Mouse (Mus musculus): ENCODE data around the gene Ccdc88c.

Gene Ccdc88c

DNA sequence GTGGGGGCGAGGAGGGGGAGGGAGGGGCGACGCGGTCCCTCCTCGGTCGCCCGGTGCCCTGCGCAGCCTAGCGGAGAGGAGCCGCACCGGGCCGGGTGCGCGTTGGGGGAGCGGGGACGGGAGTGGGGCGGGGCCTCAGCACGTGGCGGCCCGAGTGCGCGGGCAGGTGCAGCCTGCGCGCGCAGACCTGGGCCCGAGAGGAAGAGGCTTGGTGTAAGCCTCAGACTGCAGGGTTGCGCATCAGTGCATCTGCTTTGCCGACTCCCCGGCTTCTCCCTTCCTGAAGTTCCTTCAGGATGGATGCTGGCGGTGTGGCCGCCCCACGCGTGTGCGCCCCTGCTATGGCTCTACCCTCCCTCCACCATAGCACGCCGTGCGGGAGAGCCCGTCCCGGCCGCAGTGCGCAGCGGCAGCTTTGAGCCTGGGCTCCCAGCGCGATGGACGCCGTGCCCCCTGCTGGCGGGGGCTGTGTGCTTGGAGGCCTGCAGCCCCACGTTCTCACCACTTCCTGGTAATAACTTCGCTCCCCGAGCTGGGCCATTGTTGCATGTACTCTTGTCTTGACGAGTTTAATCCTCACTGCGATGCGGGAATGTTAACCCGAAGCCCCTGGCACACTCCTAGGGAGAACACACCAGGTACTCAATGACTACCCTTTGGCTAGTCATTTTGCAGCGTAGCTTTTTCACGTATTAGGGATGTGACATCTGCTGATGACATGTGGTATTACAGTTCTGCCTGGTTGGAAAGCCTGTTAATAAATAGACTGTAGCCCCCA lies at the start of gene Ccdc88c:
Gene Ccdc88c, minus strand, starts transcription at position 103 of the 778 bp plus-strand sequence.
- no peak for DNase-seq (ENCODE audit: low spot score)

DNA sequence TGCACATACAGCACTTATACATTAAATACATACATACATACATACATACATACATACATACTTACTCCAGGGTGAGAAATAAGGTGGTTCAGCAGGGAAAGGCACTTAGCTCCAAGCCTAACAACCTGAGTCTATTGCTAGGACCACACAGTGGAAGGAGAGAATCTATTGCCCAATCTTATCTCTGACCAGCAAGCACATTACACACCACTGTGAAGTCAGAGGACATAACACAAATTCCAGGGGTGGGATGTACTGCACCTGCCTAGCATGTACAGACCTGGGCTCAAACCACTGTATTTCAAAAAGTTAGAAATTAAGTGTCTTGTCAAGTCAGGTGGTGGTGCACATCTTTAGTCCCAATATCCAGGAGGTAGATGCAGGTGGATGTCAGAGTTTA lies 49.1 kb upstream of the Ccdc88c start:
- no peak for DNase-seq (ENCODE audit: low spot score)

DNA sequence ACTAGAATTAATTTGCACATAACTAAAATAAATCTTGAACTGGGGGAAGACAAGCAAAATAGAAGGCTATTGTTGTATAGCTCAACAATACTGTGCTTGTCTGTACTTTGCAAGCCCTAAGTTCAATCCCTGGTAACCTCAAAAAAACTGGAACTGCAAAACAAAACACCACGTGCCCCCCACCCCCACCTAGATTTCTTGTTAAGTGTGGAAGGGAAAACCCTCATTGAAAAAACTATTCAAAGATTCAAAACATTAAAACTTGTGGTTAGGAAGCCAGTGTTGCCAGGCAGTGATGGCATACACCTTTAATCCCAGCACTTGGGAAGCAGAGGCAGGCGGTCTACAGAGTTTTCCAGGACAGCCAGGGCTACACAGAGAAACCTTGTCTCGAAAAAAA lies 46.6 kb upstream of the Ccdc88c start:
- no peak for DNase-seq (ENCODE audit: low spot score)

DNA sequence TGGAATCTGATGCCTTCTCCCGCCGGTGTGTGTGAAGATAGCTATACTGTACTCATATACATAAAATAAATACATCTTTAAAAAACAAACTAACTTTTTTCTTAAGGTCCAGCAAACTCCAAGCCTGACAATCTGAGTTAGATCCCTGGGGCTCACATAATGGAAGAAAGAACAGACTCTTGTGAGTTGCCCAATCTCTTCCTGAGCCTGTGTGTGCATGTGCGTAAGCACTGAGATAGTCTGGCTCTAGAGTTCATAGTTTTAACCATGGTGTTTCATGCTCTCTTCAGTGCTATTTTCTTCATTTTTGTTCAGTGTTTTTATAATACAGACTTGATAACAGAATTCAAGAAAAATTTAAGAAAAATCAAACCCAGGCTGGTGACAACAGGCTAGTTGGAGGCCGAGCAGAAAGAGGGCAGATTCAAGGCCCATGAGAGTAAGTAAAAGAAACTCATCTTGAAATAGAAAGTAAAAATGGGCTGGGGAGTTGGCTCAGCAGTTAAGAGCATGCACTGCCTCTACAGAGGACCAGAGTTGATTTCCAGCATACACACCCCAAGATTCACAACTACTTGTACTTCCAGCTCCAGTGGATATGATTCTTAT lies 46.1 kb upstream of the Ccdc88c start:
- DNase-seq (ENCODE audit: low spot score), result no peak

DNA sequence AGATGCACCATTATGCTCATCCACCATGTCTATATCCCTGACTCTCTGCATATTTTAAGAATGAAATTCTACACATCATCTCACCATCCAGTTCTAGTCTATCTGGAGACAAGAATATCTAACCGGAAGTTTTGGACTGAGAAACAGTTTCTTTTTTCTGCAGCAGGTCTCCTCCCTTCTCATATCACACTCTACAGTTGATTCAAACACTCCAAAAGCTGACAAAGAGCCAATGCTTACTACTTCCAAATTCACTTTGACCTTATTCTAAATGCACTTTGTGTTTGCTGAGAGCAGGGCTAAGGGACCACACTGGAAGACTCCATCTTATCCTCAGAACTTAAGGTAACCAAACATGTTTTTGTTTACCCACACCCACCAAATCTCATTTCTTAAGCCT lies 41.0 kb upstream of the Ccdc88c start:
- no peak for DNase-seq (ENCODE audit: low spot score)

DNA sequence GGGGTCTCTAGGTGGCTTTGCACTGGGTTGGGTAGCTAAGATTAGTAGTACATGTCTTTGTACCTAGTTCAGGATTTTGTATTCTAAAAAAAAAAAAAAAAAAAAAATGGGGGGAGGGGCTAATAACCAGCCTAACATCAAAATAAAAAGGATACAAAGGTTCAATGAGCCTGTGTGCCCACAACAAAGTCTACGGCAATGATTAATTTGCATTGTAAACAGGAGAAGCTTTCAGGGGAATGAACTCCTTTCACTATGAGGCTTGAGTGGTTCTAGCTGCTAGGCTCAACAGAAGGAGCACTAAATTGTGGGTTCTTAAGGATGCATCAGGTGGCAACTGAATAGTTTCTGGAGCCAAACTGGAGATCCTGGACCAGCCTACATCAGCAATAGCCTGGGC lies 37.5 kb upstream of the Ccdc88c start:
- no peak for DNase-seq (ENCODE audit: low spot score)

DNA sequence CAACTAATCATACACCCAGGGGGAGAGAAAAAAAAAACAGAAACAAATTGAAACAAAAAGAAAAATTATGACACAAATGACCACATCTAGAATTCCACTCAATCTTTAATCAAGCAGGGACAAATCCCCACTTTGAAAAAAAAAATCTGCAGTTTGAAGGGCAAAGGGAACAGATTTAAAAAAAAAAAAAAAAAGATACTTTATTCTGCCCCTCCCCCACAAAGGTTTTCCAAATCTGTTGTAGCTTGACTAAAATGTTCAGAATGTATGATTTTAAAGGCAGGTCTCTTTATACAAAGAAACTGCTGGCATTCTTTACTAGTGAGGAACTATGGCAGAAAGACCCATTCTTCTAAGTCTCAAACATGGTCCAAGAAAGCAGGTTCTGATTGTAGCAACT lies 11.1 kb upstream of the Ccdc88c start:
- DNase-seq (ENCODE audit: low spot score), result no peak

DNA sequence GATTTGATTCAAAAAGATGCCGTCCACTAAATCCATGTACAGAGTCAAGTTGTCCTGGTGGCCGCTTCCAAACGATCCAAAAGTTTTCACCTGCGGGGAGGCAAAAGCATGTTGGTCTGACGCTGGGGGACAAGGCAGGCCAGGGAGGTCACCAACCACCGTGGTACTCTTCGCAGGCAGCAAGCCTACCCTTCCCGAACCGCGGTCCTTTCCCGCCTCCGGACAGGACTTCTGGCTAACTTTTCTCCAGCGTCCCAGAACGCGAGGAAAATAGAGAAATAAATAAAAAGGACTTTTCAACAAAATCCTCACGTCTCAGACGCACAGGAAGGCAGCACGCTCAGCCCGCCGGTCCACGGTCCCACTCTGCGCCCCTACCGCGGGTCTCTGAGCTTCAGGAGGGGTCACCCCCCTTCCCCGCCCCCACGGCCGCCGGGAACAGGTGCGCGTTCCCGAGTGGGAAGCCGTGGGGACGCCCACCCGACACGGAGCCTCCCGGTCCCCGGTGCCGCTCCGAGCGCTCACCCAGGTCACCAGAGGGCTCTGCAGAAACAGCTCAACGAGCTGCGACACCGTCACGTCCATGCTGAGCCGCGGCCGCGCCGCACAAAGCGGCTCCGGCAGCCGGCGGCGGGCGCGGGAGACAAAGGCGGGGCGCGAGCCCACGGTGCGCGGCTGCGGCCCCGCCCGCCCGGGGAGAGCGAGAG lies 456 bp downstream of the Ccdc88c start:
- no peak for DNase-seq (ENCODE audit: low spot score)

DNA sequence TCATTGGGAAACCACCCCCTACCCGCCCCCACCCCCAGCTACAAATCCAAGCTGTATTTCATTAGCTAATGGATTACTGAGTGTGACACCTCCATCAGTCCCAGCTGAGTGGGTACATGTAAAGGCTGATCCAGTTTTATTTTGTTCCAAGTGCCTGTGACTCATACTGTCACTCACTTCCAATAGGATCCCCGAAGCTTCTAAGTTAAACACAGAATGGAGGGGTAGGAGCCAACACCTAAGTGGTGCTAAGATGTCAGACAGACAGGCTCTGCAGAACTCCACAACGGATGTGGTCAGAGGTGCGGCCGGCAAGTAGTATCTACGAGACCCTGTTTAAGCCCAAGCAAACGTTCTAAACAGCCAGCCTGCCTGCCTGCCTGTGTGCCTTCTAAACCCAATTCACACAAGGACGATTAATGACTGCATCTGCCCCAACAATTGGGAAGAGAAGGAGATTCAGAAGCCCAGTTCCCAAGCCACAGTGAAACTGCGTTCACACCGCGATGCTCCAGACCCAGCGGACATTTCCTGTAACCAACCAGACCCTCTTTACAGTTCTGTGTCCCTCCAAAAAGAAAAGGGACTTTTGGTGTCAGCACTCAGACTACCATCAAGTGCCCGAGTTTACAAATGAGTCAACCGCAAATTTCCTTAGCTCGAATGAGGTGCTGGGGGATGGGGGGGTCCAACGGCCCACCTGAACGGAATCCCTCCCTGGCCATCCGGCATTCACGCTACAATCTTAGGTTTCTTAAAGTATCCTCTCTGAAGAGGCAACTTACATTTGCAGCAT lies 1.2 kb downstream of the Ccdc88c start:
- DNase-seq (ENCODE audit: low spot score), result no peak

DNA sequence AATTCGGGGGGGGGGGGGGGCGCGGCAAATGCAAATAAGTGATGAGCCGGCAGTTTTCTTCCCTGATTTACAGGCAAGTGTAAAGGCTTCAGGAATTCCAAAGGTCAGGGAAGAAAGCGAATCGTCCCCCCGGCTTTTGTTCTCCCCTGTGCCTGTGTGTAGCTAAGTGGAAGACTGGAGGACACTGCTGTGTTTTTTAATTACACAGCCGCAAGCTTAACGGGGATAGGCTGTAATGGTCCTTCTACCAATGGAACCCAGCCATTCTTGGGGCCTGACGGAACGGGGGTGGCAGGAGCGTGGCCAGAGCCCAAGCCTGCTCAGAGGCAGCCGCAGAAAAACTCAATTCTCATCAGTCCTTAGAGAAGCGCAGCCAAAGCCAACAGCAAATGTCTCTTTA lies 1.9 kb downstream of the Ccdc88c start:
- no peak for DNase-seq (ENCODE audit: low spot score)

DNA sequence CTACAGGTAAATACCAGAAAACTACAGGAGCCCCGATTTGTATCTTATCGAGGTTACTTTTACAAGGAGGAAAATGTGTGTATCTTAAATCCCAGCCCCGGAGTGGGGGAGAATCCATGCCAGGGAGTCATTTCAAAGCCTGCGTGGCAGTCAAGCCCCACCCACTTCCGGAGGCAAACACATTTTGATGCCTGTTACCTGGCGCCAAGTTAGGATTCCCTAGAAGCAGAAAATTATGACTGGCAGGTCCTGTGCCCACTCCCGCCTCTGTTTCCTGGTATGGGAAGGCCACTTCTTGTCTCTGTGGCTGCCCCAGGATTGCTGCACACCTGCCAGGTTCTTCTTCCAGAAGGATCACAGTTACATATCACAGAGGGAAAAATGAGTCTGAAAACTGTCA lies 2.3 kb downstream of the Ccdc88c start:
- no peak for DNase-seq (ENCODE audit: low spot score)

DNA sequence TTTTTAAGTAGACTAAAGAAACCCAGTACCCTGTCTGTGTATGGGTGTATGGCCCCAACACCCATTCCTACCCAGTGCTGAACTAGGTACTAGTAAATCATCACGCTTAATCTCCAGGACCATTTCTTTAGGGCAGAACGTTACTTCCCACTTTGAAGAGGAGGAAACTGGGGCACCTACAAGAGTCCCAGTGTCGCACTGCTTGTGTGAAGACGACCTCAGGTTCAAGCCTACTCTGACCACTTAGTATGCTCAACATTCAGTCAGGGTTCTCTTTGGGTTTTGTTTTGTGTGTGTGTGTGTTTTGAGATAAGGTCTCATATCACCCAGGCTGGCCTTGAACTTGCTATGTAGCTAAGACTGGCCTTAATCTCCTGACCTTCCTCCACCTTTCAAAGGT lies 2.8 kb downstream of the Ccdc88c start:
- DNase-seq (ENCODE audit: low spot score), result no peak

DNA sequence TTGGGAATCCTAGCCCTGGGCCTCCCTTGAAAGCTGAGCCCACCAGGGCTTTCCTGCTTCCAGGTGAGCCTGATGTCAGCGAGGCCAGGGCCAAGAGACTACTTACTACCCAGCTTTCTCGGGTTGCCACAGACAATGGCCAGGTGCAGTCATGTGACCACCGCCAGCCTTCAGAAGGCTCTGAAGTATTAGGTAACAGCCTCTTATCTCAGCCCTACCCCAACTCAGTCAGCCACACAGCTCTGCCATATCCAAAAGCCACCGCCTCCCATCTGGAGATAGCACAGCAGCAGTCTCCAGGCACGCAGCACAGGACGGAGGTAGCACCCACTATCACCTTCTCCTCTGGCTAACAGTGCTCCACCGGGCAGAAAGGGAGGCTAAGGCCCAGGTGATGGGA lies 3.5 kb downstream of the Ccdc88c start:
- DNase-seq (ENCODE audit: low spot score), result no peak

DNA sequence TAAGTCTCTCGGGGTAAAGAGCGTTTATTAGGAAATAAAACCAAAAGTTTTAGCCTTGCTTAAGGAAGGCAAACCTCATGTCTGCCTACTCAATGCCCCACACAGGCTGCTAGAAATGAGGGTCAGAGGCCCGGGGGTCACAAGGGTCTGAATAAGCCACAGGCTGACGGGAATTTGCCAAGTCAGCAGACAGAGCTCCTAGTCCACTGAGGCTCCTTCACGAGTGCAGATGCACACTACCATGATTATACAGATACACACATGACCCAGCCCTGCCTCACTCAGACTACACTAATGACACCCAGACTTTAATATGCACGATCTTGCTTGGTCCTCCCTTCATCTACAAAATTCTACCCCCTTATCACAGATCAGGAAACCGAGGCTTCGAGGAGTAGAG lies 4.0 kb downstream of the Ccdc88c start:
- no peak for DNase-seq (ENCODE audit: low spot score)

DNA sequence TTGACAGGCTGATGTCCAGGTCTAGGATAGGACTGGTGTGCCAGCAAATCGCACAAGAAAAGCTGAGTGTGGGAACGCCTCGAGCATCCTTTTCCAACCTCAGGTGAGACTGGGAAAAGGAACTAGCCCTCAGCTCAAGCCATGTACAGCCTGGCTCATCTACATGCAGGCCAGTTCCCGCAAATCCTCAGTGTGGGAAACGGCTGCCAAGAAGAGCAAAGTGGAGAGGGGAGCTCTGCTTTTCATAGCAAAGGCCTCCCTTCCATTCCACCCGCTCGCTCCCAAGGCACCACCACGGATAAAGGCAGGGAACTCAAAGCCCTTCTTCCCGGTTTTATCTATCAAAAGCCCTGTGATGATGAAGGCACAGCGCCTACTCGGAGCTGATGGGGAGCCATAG lies 5.7 kb downstream of the Ccdc88c start:
- no peak for DNase-seq (ENCODE audit: low spot score)

DNA sequence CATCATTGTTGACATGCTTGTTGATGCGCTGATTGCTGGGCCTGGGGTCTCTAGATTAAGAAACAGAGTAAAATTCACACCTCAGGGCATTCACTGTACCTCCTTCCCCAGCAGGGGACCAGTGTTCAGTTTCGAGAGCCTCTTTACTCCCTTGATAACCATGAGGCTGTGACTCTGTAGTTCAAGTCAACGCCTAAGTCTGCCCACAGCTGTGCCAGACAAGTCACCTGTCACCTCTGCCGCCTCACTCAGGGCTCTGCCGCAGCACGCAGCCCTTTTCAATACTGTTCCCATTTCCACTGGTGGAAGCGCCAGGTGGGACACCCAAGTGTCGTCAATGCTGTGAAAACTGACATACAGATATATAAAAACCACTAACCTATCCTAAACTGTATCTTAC lies 6.5 kb downstream of the Ccdc88c start:
- DNase-seq (ENCODE audit: low spot score), result no peak

DNA sequence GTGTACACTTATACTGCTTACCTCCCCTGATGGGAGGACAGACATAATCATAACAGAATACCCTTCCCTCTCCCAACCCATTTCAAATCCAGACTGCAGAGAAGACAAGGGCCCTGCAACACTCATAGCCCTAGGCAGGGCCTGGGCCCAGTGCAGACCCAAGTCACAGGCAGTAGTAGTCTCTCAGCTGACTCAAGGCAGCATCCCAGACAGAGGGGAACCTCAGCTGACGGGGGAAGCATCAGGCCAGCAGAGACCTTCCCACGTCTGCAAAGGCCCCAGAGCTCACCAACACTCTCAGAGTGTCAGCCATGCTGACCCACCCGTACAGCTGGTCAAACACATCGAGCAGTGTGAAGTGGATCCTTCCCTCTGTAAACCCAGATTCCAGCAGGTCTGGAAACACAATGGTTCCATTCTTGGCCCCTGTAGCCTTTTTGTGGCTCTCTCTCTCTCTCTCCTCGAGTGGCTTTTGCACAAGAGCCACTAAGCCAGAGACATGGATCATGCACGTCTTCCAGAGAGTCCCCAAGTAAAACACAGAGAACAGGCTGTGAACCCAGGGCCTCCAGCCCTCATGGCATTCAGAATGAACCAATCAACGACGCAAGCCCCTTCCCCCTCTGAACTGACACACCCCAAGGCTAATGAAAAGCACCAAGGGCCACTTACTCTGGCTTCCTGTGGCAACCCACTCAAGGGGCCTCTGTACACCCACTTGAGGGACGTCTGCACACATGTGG lies 7.2 kb downstream of the Ccdc88c start:
- no peak for DNase-seq (ENCODE audit: low spot score)

DNA sequence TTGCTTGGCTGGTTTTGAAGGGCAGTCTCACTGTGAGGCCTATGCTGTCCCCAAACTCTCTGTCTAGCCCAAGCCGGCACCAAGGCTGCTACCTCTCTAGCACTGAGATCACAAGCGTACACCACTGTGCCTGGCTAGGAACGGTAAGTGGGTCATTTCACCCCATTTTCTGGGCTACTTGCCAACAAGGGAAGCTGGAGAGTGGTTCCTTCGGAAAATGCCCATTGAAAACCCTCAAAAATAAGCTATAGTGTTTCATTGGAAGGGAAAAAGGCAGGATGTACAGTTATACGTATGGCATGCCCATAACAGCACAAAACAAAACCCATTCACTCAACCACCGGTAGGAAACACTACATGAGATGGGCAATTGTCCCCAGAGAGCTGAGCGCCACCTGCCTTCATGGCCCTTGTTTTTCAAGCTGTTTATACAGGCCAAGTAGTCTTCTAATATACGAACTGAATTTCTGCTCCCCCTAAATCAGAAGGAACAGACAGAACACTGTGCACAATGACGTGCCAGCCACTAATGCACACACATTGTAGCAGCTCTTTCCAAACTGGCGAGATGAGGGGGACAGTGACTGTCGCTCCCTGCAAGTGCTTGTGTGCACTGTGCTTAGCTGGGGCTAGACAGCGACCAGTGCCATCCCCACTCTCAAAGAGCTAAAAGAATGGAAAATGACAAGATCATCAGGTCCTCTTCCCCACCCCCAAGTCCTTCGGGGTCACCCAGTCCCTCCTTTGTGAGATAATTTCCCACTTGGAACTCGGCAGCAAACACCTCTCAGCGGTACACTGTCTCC lies 8.4 kb downstream of the Ccdc88c start:
- DNase-seq (ENCODE audit: low spot score), result no peak

DNA sequence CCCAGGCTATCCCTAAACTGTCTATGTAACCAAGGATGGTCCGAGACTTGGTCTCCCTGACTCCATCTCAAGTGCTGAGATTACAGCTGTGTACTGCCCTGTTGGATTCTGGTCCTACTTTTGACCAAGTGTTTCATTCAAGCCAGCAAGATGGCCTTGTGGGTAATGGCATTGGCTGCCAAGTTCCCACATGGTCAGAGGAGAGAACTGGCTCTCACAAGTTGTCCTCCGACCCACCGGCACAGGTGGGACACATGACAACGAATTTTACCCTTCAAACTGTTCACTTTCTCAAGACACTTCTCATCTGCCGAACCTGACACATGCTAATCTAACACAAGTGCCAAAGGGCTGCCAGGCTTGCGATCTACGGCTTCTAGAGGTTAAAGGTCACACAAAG lies 9.4 kb downstream of the Ccdc88c start:
- no peak for DNase-seq (ENCODE audit: low spot score)

DNA sequence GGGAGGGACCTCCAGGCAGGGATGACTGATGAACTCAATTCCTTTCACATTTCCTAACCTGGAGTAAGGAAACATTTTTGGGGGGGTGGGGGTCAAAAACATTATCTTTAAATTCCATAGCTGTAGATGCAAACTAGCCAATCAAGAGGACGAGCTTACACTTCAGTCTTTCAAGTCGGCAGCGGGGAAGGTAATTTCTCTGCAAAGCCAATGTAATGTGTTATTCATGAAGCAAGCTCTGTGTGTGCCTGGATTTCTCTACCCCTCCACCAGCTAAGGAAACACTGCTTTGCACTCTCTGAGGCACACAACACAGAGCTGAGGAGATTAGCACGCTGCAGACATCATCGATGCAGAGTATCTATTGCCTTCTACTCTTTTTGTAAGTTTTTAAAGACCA lies 9.8 kb downstream of the Ccdc88c start:
- no peak for DNase-seq (ENCODE audit: low spot score)

DNA sequence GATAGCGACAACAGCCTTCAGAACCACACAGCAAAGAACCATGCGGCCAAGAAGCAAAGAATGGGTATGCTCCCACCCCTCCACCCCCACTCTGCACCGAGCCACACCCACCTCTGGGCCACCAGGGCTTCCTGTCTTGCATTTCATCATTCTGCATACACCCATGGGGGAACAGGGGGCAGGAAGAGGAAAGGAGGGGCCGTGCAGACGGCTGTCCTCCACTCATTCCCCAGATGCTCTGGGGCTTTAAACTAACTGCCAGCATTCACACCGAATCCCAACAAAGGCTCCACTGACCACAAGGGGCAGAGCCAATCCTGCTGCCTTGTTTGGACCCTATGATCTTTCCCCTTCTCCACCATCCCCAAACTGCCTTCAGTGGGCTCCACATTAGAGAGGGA lies 10.9 kb downstream of the Ccdc88c start:
- no peak for DNase-seq (ENCODE audit: low spot score)

Data from ovary, postnatal 10 days (tissue).